Mouse (Mus musculus): ENCODE data around the gene 1700066M21Rik. TPM values are rescaled to one million over a fixed set of nuclear protein-coding genes. Genes with fewer than 3 reads are reported as not detected.

The 1700066M21Rik gene
- polyA plus RNA-seq, 1 experiment from 2014 or later: 14.1 TPM

- Histone ChIP-seq H3K27ac (no peak overlapping the region), H3K9ac (replicated peaks) (no peak overlapping the region), H3K4me3 (replicated peaks) (no peak overlapping the region), H3K9me3 (no peaks in the 10 kb centered on the region), H3K4me2 (replicated peaks) (no peak overlapping the region), H3K27me3 (no peaks in the 10 kb centered on the region), H3K36me3 (peaks cover 30% of the 10 kb centered on the region), H3K4me1 (replicated peaks) (peaks cover 6% of the 10 kb centered on the region)
- ATAC-seq: no peak
- 94% methylated on average over 2 of the region's 2 CpGs for WGBS
Measured at GRCm38 (mm10) chr1:57400877-57401276, 23.5 kb downstream of the 1700066M21Rik start.

- Histone ChIP-seq H3K27ac (no peak overlapping the region), H3K36me3 (peaks cover 21% of the 10 kb centered on the region), H3K4me3 (replicated peaks) (no peak overlapping the region), H3K27me3 (no peaks in the 10 kb centered on the region), H3K4me2 (replicated peaks) (no peak overlapping the region), H3K9me3 (no peaks in the 10 kb centered on the region), H3K4me1 (replicated peaks) (peaks cover 8% of the 10 kb centered on the region), H3K9ac (replicated peaks) (no peak overlapping the region)
- 93% methylated on average over 5 of the region's 5 CpGs for WGBS
- no peak for ATAC-seq
Measured at GRCm38 (mm10) chr1:57402116-57402515, 24.7 kb downstream of the 1700066M21Rik start.

- under 1% methylated on average over 72 of the region's 72 CpGs for WGBS
- H3K27me3 ChIP-seq: no peaks in the 10 kb centered on the region
- H3K4me3 ChIP-seq (replicated peaks): peak within 1 kb of the TSS; percentile 74
- peaks cover 29% of the 10 kb centered on the region for H3K4me1 ChIP-seq (replicated peaks)
- H3K9ac ChIP-seq (replicated peaks): peak within 1 kb of the TSS; percentile 91
- peak; percentile 96 for ATAC-seq
- H3K4me2 ChIP-seq (replicated peaks): peak within 1 kb of the TSS; percentile 81
- peak within 1 kb of the TSS; percentile 92 for H3K27ac ChIP-seq
- 0 out of 2 replicates have a peak, but pooled peaks cover 4% of the 10 kb centered on the region for H3K36me3 ChIP-seq
- no peaks in the 10 kb centered on the region for H3K9me3 ChIP-seq
Measured at GRCm38 (mm10) chr1:57406187-57407151, 29.0 kb downstream of the 1700066M21Rik start, which contains the start of the genes Maip1 and Tyw5. Gene Maip1 (plus strand): TSS chr1:57406328. Gene Tyw5 (minus strand): TSS chr1:57407101.

GRCm38 (mm10) chr1:57408994-57409393 is 31.6 kb downstream of the 1700066M21Rik start:
- H3K27me3 ChIP-seq: no peaks in the 10 kb centered on the region
- H3K9ac ChIP-seq (replicated peaks): no peak overlapping the region
- peaks cover 29% of the 10 kb centered on the region for H3K4me1 ChIP-seq (replicated peaks)
- no peak for ATAC-seq
- H3K4me3 ChIP-seq (replicated peaks): no peak overlapping the region
- no peaks in the 10 kb centered on the region for H3K9me3 ChIP-seq
- 94% methylated on average over 2 of the region's 2 CpGs for WGBS
- H3K4me2 ChIP-seq (replicated peaks): no peak overlapping the region
- no peak overlapping the region for H3K27ac ChIP-seq
- H3K36me3 ChIP-seq: peaks cover 26% of the 10 kb centered on the region

- peaks cover 45% of the 10 kb centered on the region for H3K36me3 ChIP-seq
- no peak overlapping the region for H3K4me3 ChIP-seq (replicated peaks)
- peaks cover 9% of the 10 kb centered on the region for H3K4me1 ChIP-seq (replicated peaks)
- no peak overlapping the region for H3K9ac ChIP-seq (replicated peaks)
- no peaks in the 10 kb centered on the region for H3K27me3 ChIP-seq
- no peak for ATAC-seq
- H3K9me3 ChIP-seq: no peaks in the 10 kb centered on the region
- 83% methylated on average over 2 of the region's 2 CpGs for WGBS
- H3K4me2 ChIP-seq (replicated peaks): no peak overlapping the region
- no peak overlapping the region for H3K27ac ChIP-seq
Measured at GRCm38 (mm10) chr1:57413397-57413796, 36.0 kb downstream of the 1700066M21Rik start.

GRCm38 (mm10) chr1:57423696-57424095 is 46.3 kb downstream of the 1700066M21Rik start:
- H3K27ac ChIP-seq: no peak overlapping the region
- no peaks in the 10 kb centered on the region for H3K9me3 ChIP-seq
- H3K36me3 ChIP-seq: no peaks in the 10 kb centered on the region
- no peaks in the 10 kb centered on the region for H3K27me3 ChIP-seq
- 10% methylated on average over 1 of the region's 1 CpGs for WGBS
- peaks cover 5% of the 10 kb centered on the region for H3K4me1 ChIP-seq (replicated peaks)
- H3K9ac ChIP-seq (replicated peaks): no peak overlapping the region
- H3K4me2 ChIP-seq (replicated peaks): no peak overlapping the region
- peak; percentile 74 for ATAC-seq
- H3K4me3 ChIP-seq (replicated peaks): no peak overlapping the region

GRCm38 (mm10) chr1:57428368-57429308 is 51.2 kb downstream of the 1700066M21Rik start:
- peaks cover 23% of the 10 kb centered on the region for H3K4me1 ChIP-seq (replicated peaks)
- H3K9me3 ChIP-seq: no peaks in the 10 kb centered on the region
- peak; percentile 90 for ATAC-seq
- peak overlapping the region; percentile 42 for H3K4me2 ChIP-seq (replicated peaks)
- H3K36me3 ChIP-seq: no peaks in the 10 kb centered on the region
- WGBS: 50% methylated on average over 16 of the region's 16 CpGs
- H3K27ac ChIP-seq: peak overlapping the region; percentile 56; the same call in 1 of the 2 replicates
- 0 out of 2 replicates have a peak overlapping the region, but pooled peaks have one; percentile 11 for H3K4me3 ChIP-seq (replicated peaks)
- H3K27me3 ChIP-seq: 0 out of 2 replicates have a peak, but pooled peaks cover 2% of the 10 kb centered on the region
- peak overlapping the region; percentile 50 for H3K9ac ChIP-seq (replicated peaks)

GRCm38 (mm10) chr1:57429786-57430483 is 52.5 kb downstream of the 1700066M21Rik start:
- H3K9me3 ChIP-seq: no peaks in the 10 kb centered on the region
- no peaks in the 10 kb centered on the region for H3K36me3 ChIP-seq
- peak overlapping the region; percentile 25 for H3K27ac ChIP-seq
- H3K4me1 ChIP-seq (replicated peaks): peaks cover 23% of the 10 kb centered on the region
- WGBS: 2% methylated on average over 12 of the region's 12 CpGs
- ATAC-seq: peak; percentile 65
- H3K4me2 ChIP-seq (replicated peaks): peak overlapping the region; percentile 34
- H3K27me3 ChIP-seq: 0 out of 2 replicates have a peak, but pooled peaks cover 2% of the 10 kb centered on the region
- peak overlapping the region; percentile 17; the same call in 1 of the 2 replicates for H3K4me3 ChIP-seq (replicated peaks)
- no peak overlapping the region; the same call in 1 of the 2 replicates for H3K9ac ChIP-seq (replicated peaks)

- Histone ChIP-seq H3K36me3 (no peaks in the 10 kb centered on the region), H3K9ac (replicated peaks) (no peak overlapping the region), H3K4me1 (replicated peaks) (peaks cover 38% of the 10 kb centered on the region), H3K4me2 (replicated peaks) (no peak overlapping the region), H3K27me3 (0 out of 2 replicates have a peak, but pooled peaks cover 2% of the 10 kb centered on the region), H3K27ac (no peak overlapping the region), H3K9me3 (no peaks in the 10 kb centered on the region), H3K4me3 (replicated peaks) (no peak overlapping the region)
- 90% methylated on average over 7 of the region's 7 CpGs for WGBS
- ATAC-seq: no peak
Measured at GRCm38 (mm10) chr1:57433141-57433540, 55.7 kb downstream of the 1700066M21Rik start.
